7 mouse cellular contexts compared by ENCODE assay signal in the genomic region with DNA sequence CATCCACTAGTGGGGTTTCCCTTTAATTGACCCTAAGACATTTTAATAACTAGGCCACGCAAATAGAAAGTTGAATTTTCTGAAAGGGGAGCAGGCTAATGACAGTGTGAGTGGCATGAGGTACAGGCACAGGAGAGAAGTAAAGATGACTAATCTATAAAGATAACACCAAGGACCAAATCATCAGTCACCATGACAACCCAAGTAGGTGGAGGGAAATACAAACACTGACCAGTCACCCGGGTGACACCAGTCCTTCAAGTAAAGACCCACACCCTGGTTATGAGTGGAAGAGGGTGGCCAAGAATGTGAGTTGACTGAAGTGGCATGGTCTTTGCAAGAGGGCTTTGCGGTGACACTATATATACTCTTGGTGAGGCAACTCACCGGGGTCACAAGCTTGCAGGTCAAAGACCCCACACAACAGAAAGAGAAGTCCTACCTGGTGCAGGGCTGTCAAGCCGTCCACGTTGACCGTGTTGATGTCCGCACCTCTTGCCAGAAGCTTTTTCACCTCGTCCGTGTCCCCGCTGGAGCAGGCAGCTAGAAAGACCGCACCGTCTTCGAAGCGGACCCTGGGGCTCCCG. TPM values are rescaled to one million over a fixed set of nuclear protein-coding genes. Genes with fewer than 3 reads are reported as not detected.
DNase-seq lines count a peak whose midpoint lies in the region; ATAC-seq and TF ChIP-seq lines count a peak whose summit lies in the region.

No protein-coding gene starts in this region.

- no peaks in the 10 kb centered on the region for H3K27me3 ChIP-seq in hindbrain, embryonic 12.5 days
- H3K27me3 ChIP-seq in megakaryocyte, embryonic 14.5 days (replicated peaks): no peaks in the 10 kb centered on the region

- 2% methylated on average over 16 of the region's 16 CpGs for WGBS in lung, adult 2 months
- WGBS in hindbrain, embryonic 12.5 days: 6% methylated on average over 16 of the region's 16 CpGs

- no peak for DNase-seq in lung, adult 2 months
- DNase-seq in lung, postnatal 14 days: no peak
- no peak for DNase-seq in layer of hippocampus, adult 9-11 months
- DNase-seq in cerebellum, adult 11-12 months: no peak

- peak overlapping the region; percentile 84 for H3K4me2 ChIP-seq in hindbrain, embryonic 12.5 days (replicated peaks)

- no peak for TF ChIP-seq POLR2A in lung, adult 2 months (IDR thresholded peaks at IDR 0.05; ENCODE audit: borderline replicate concordance, extremely low read depth, low read depth, low read length)
- no peak for TF ChIP-seq POLR2A in cortical plate, adult 2 months (IDR thresholded peaks at IDR 0.05; ENCODE audit: extremely low read depth, insufficient read depth, low read length)

- H3K4me3 ChIP-seq in lung, adult 2 months (replicated peaks; ENCODE audit: extremely low read depth, low read depth, low read length): peak overlapping the region; percentile 89
- peak overlapping the region; percentile 81 for H3K4me3 ChIP-seq in cortical plate, adult 2 months (ENCODE audit: insufficient read depth, low read length)
- peak overlapping the region; percentile 81 for H3K4me3 ChIP-seq in hindbrain, embryonic 12.5 days
- H3K4me3 ChIP-seq in megakaryocyte, embryonic 14.5 days (replicated peaks): peak overlapping the region; percentile 94

- peak overlapping the region; percentile 83 for H3K9ac ChIP-seq in hindbrain, embryonic 12.5 days

- 0 out of 2 replicates have a peak, but pooled peaks cover 7% of the 10 kb centered on the region for H3K4me1 ChIP-seq in lung, adult 2 months (ENCODE audit: control insufficient read depth, insufficient read depth, low read length)
- H3K4me1 ChIP-seq in cortical plate, adult 2 months (ENCODE audit: control insufficient read depth, insufficient read depth, low read length): peaks cover 3% of the 10 kb centered on the region
- H3K4me1 ChIP-seq in hindbrain, embryonic 12.5 days: peaks cover 13% of the 10 kb centered on the region
- peaks cover 44% of the 10 kb centered on the region for H3K4me1 ChIP-seq in megakaryocyte, embryonic 14.5 days

- ATAC-seq in hindbrain, embryonic 12.5 days (ENCODE audit: low FRiP score): no peak; the same call in none of the 2 replicates

- no peak for TF ChIP-seq CTCF in lung, adult 2 months (IDR thresholded peaks at IDR 0.05; ENCODE audit: insufficient read depth, low read length)
- TF ChIP-seq CTCF in cortical plate, adult 2 months (IDR thresholded peaks at IDR 0.05; ENCODE audit: extremely low read depth, insufficient read depth, low read length): no peak

- H3K9me3 ChIP-seq in hindbrain, embryonic 12.5 days (replicated peaks): no peaks in the 10 kb centered on the region
- H3K9me3 ChIP-seq in megakaryocyte, embryonic 14.5 days: no peaks in the 10 kb centered on the region

- no peaks in the 10 kb centered on the region for H3K36me3 ChIP-seq in hindbrain, embryonic 12.5 days
- peaks cover 31% of the 10 kb centered on the region for H3K36me3 ChIP-seq in megakaryocyte, embryonic 14.5 days (replicated peaks; ENCODE audit: low read length)

- H3K27ac ChIP-seq in cortical plate, adult 2 months (ENCODE audit: insufficient read depth, low read length): no peak overlapping the region
- H3K27ac ChIP-seq in hindbrain, embryonic 12.5 days: peak overlapping the region; percentile 94

RNA-seq across cellular contexts. Expression of a gene that starts 0.6 kb away (rescaled TPM):
- 10.9 and 18.6 TPM in 2 replicates for polyA plus RNA-seq in lung, adult 2 months (2012; rRNA removed)
- 31.5 and 32.8 TPM in 2 replicates for polyA plus RNA-seq in cortical plate, adult 2 months (2012; rRNA removed)
- polyA plus RNA-seq in hindbrain, embryonic 12.5 days (2016; fragmentation: Nextera tagmentation; extraction: Ambion mirVana): 12.7 and 13.2 TPM in 2 replicates
- polyA plus RNA-seq in megakaryocyte, embryonic 14.5 days (2012; ENCODE audit: insufficient read depth, low replicate concordance): 0.60 TPM in 1 of 2 replicates, not detected in the other

RNA-seq across cellular contexts. Expression of a gene that starts 7.2 kb away (rescaled TPM):
- polyA plus RNA-seq in lung, adult 2 months (2012; rRNA removed): 0.77 and 1.1 TPM in 2 replicates
- 2.3 and 2.5 TPM in 2 replicates for polyA plus RNA-seq in cortical plate, adult 2 months (2012; rRNA removed)
- polyA plus RNA-seq in hindbrain, embryonic 12.5 days (2016; fragmentation: Nextera tagmentation; extraction: Ambion mirVana): 26.6 and 30.8 TPM in 2 replicates
- polyA plus RNA-seq in megakaryocyte, embryonic 14.5 days (2012; ENCODE audit: insufficient read depth, low replicate concordance): 6.4 TPM in 1 of 2 replicates, not detected in the other
